Mouse (Mus musculus) lung, postnatal 0 days (tissue): ENCODE measurements around the gene Tnfaip1.

Experiments used
- CTCF ChIP-seq: IDR thresholded peaks from 2 replicates; pipeline ENCODE4 v1.5.1; 2016; ENCODE audit warnings: antibody characterized with exemption, mild to moderate bottlenecking
- EP300 ChIP-seq: IDR thresholded peaks from 2 replicates; pipeline ENCODE4 v1.6.1; 2016; ENCODE audit warnings: antibody characterized with exemption, mild to moderate bottlenecking, control low read depth

DNA sequence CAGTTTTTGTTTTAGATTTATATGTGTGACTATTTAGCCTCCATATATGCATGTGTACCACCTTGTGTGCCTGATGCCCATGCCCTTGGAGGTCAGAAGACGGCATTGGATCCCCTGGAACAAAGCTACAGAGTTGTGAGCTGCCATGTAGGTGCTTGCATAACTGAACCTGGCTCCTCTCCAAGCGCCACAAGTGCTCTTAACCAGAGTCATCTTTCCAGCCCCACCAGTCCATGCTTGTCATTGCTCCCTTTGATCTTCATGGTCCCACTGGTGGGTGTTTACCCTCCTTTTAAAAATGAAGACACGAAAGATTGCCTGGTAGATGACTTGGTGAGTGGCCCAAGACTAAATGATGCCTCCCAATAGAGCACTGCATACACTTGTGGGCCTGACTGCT is 4.2 kb upstream of the Tnfaip1 start:
- TF ChIP-seq EP300 (peak; percentile 62; the same call in 1 of the 2 replicates), CTCF (no peak)
